Mouse (Mus musculus) lung, postnatal 0 days (tissue): ENCODE results near the gene Plekha5. TPM values are rescaled to one million over a fixed set of nuclear protein-coding genes. Genes with fewer than 3 reads are reported as not detected.

Experiments
- ATAC-seq: fragments of 200-750 bp; cut with Nextera tagmentation; 2 replicates; pipeline ENCODE4 v1.8.0; 2017; ENCODE audit warnings: moderate library complexity
- DNase-seq: peaks from one replicate; pipeline ENCODE4 v3.0.0-alpha.2; 2016; ENCODE audit warnings: low spot score
- H3K27ac ChIP-seq: fragments of 300-500 bp; sonication (generic); 2 replicates; pipeline ENCODE4 v1.5.1; 2014; ENCODE audit warnings: antibody characterized with exemption, mild to moderate bottlenecking, low read length, mixed read lengths
- H3K27me3 ChIP-seq: fragments of 300-500 bp; sonication (generic); replicated peaks from 2 replicates; pipeline ENCODE4 v1.6.1; 2014; ENCODE audit warnings: low read length, mixed read lengths; ENCODE audit not compliant: insufficient read depth
- H3K36me3 ChIP-seq: fragments of 300-500 bp; sonication (generic); 2 replicates; pipeline ENCODE4 v1.6.1; 2014; ENCODE audit warnings: low read length, mixed read lengths; ENCODE audit not compliant: insufficient read depth
- H3K4me1 ChIP-seq: fragments of 300-500 bp; sonication (generic); 2 replicates; pipeline ENCODE4 v1.6.1; 2014; ENCODE audit warnings: antibody characterized with exemption, low read depth, low read length, mixed read lengths; ENCODE audit not compliant: insufficient read depth
- H3K4me2 ChIP-seq: fragments of 300-500 bp; sonication (generic); replicated peaks from 2 replicates; pipeline ENCODE4 v1.6.1; 2014; ENCODE audit warnings: low read depth, mild to moderate bottlenecking, low read length, moderate library complexity, mixed read lengths
- H3K4me3 ChIP-seq: fragments of 300-500 bp; sonication (generic); 2 replicates; pipeline ENCODE4 v1.5.1; 2014; ENCODE audit warnings: low read depth, low read length
- H3K9ac ChIP-seq: fragments of 300-500 bp; sonication (generic); replicated peaks from 2 replicates; pipeline ENCODE4 v1.6.1; 2014; ENCODE audit warnings: low read depth, mild to moderate bottlenecking
- H3K9me3 ChIP-seq: fragments of 300-500 bp; sonication (generic); 2 replicates; pipeline ENCODE4 v1.6.1; 2016; ENCODE audit warnings: low read length, mixed read lengths
- CTCF ChIP-seq: IDR thresholded peaks from 2 replicates; pipeline ENCODE4 v1.5.1; 2016; ENCODE audit warnings: antibody characterized with exemption, mild to moderate bottlenecking
- EP300 ChIP-seq: IDR thresholded peaks from 2 replicates; pipeline ENCODE4 v1.6.1; 2016; ENCODE audit warnings: antibody characterized with exemption, mild to moderate bottlenecking, control low read depth
- WGBS: fragments of 180-500 bp; shearing (Covaris S2); extraction: QIAGEN DNeasy Blood & Tissue Kit; methylation state at CpG from one replicate; pipeline ENCODE4 v1.1.7; 2014; 5-methylcytosine and 5-hydroxymethylcytosine counted together
- polyA plus RNA-seq: library from polyadenylated mRNA; unstranded; fragments of >200 nt; fragmentation: Nextera tagmentation; extraction: Ambion mirVana; gene quantifications from 2 replicates; pipeline ENCODE4 v1.2.1, GENCODE M21; 2015

Gene Plekha5
- polyA plus RNA-seq, 1 experiment from 2014 or later, result 22.1 TPM

GRCm38 (mm10) chr6:140504796-140505195 lies 80.9 kb downstream of the Plekha5 start:
- H3K9me3 ChIP-seq, result no peaks in the 10 kb centered on the region
- no peak overlapping the region for H3K9ac ChIP-seq
- no peak for ATAC-seq
- H3K4me3 ChIP-seq, result no peak overlapping the region
- TF ChIP-seq EP300 (no peak), CTCF (no peak)
- no peak overlapping the region for H3K4me2 ChIP-seq
- no peak for DNase-seq
- H3K27ac ChIP-seq, result no peak overlapping the region
- no peaks in the 10 kb centered on the region for H3K4me1 ChIP-seq
- no peaks in the 10 kb centered on the region for H3K36me3 ChIP-seq
- 81% methylated on average over 8 of the region's 10 CpGs for WGBS
- no peaks in the 10 kb centered on the region for H3K27me3 ChIP-seq

DNA sequence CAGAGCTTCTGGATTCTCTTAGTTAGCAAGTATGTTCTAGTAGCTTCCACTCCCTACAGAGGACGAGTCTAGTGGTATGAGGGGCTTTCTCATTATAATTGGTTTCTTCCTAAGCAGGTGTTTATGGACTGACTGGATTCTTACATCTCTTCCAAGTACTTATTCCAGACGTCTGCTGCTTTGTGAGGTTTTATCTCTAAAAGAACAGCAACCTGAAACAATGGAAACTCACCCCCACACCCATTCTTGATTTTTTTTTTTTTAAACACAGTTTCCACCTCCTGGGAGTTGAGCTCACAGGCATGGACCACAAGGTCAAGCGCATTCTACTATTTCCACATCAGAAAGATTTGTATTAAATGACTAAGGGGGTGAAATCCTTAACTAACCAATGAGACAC lies 83.8 kb downstream of the Plekha5 start:
- WGBS, result 52% methylated on average over 3 of the region's 3 CpGs
- Histone ChIP-seq H3K4me2 (no peak overlapping the region), H3K9me3 (no peaks in the 10 kb centered on the region), H3K36me3 (no peaks in the 10 kb centered on the region), H3K9ac (no peak overlapping the region), H3K27ac (no peak overlapping the region), H3K4me1 (no peaks in the 10 kb centered on the region), H3K27me3 (no peaks in the 10 kb centered on the region), H3K4me3 (no peak overlapping the region)
- DNase-seq (no peak), ATAC-seq (no peak)
- TF ChIP-seq CTCF (no peak), EP300 (no peak)

- TF ChIP-seq EP300 (no peak), CTCF (no peak)
- ATAC-seq, result peak; percentile 50; the same call in 1 of the 2 replicates
- WGBS, result 82% methylated on average over 13 of the region's 13 CpGs
Observed at GRCm38 (mm10) chr6:140508475-140509150, 84.8 kb downstream of the Plekha5 start.

DNA sequence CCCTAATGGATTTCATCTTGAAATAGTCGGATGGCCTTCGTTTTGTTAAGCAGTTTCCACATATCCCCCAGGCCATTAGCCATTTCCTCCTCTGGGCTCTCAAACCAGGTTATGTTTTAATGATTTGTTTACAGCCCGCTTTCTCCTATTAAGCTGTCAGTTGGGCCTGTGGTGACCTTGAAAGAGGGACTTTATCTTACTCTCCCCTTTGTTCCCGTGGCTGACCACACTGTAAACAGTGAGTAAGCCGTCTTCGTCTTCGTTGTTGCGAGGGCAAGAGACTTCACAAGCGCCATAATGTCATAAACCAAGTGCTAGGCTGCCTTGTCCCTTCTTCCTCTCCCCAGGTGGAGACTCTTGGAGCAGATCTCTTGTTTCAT lies 85.3 kb downstream of the Plekha5 start:
- no peaks in the 10 kb centered on the region for H3K4me1 ChIP-seq
- no peak overlapping the region for H3K9ac ChIP-seq
- no peak overlapping the region for H3K27ac ChIP-seq
- 0 out of 2 replicates have a peak, but pooled peaks have one; percentile 28 for ATAC-seq
- no peak overlapping the region for H3K4me2 ChIP-seq
- TF ChIP-seq CTCF (no peak), EP300 (no peak)
- H3K27me3 ChIP-seq, result no peaks in the 10 kb centered on the region
- DNase-seq, result peak; percentile 8
- 33% methylated on average over 9 of the region's 9 CpGs for WGBS
- no peaks in the 10 kb centered on the region for H3K9me3 ChIP-seq
- H3K4me3 ChIP-seq, result no peak overlapping the region
- no peaks in the 10 kb centered on the region for H3K36me3 ChIP-seq

More at GRCm38 (mm10) chr6:140508475-140509150, 84.8 kb downstream of the Plekha5 start:
- H3K4me3 ChIP-seq, result no peak overlapping the region
- no peaks in the 10 kb centered on the region for H3K4me1 ChIP-seq
- H3K27ac ChIP-seq, result no peak overlapping the region
- H3K9ac ChIP-seq, result no peak overlapping the region
- no peak for DNase-seq
- H3K27me3 ChIP-seq, result no peaks in the 10 kb centered on the region
- H3K36me3 ChIP-seq, result no peaks in the 10 kb centered on the region
- H3K4me2 ChIP-seq, result no peak overlapping the region
- no peaks in the 10 kb centered on the region for H3K9me3 ChIP-seq

- WGBS, result 87% methylated on average over 1 of the region's 1 CpGs
- no peak for ATAC-seq
- H3K36me3 ChIP-seq, result no peaks in the 10 kb centered on the region
- no peak overlapping the region for H3K9ac ChIP-seq
- no peak for DNase-seq
- H3K4me2 ChIP-seq, result no peak overlapping the region
- H3K4me1 ChIP-seq, result peaks cover 8% of the 10 kb centered on the region; the same call in 1 of the 2 replicates
- no peaks in the 10 kb centered on the region for H3K27me3 ChIP-seq
- no peak overlapping the region for H3K4me3 ChIP-seq
- H3K9me3 ChIP-seq, result no peaks in the 10 kb centered on the region
- no peak for TF ChIP-seq EP300
- no peak for TF ChIP-seq CTCF
- H3K27ac ChIP-seq, result no peak overlapping the region
Observed at GRCm38 (mm10) chr6:140512016-140512415, 88.2 kb downstream of the Plekha5 start.

GRCm38 (mm10) chr6:140512427-140512826 lies 88.6 kb downstream of the Plekha5 start:
- Histone ChIP-seq H3K4me3 (no peak overlapping the region), H3K27ac (no peak overlapping the region), H3K4me2 (no peak overlapping the region), H3K27me3 (no peaks in the 10 kb centered on the region), H3K36me3 (no peaks in the 10 kb centered on the region), H3K9ac (no peak overlapping the region), H3K4me1 (peaks cover 8% of the 10 kb centered on the region; the same call in 1 of the 2 replicates), H3K9me3 (no peaks in the 10 kb centered on the region)
- no peak for TF ChIP-seq EP300
- no peak for TF ChIP-seq CTCF
- ATAC-seq (no peak), DNase-seq (no peak)
- 62% methylated on average over 8 of the region's 8 CpGs for WGBS
